Mouse (Mus musculus) right cerebral cortex, adult 2 months (tissue): Measurements from ENCODE around the gene Olfr683.
"Not testable (repeated sequence)": the region's sequence is repeated elsewhere in the genome, so short reads cannot be mapped to it uniquely, and the experiment has no call there.

Experiments
- DNase-seq, 2 experiments: peaks; one replicate each; pipeline ENCODE4 v3.0.0; 2021 to 2022; ENCODE audit warnings: low spot score in 2 of 2

Gene Olfr683

DNA sequence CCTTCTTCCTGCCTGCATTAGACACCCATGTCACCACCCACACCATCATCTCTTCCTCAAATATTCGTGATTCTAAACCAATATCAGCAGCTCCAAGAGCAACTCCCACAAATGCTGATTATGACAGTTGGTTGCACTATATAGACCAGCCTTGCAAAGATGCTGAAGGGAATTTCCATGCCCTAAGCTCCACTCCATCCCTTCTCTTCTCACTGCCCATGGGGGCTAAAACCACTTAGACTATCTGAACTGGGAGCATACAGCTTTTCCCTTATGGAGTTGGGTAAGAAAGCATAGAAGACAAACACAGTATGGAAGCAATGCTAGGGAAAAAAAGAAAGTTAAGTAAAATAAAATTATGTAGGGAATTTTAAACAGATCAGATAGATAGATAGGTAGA, at the start of gene Olfr683:
TSS of gene Olfr683 (minus strand) at position 101 of the 400 bp plus-strand sequence.
- no peak for DNase-seq

GRCm38 (mm10) chr7:105185912-105186311, 39.1 kb upstream of the Olfr683 start, which contains the start of gene Olfr685:
Olfr685 (minus strand) TSS chr7:105186012.
- no peak for DNase-seq

- DNase-seq: peak; percentile 36 to 56
Measured at GRCm38 (mm10) chr7:105170773-105171172, 24.0 kb upstream of the Olfr683 start.

DNA sequence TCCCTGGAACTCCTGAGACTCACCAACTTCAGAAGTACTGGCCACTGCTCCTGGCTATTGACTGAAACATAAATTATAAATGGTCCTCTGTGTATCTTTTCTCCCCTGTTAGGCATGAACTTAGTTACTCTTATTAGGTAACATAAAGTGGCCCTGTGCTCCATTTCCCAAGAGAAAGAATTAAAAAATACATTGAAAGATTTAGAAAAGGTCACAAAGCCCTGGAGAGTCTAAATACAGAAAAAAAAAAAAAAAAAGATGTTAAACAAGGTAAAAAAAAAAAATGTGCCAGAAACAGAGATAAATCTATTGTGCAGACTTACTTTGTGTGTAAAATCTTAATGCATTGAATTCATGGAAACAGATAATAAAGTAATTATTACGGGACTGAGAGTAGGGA, 16.7 kb upstream of the Olfr683 start, which contains the start of gene Olfr684:
TSS of gene Olfr684 (minus strand) at position 101 of the 400 bp plus-strand sequence.
- DNase-seq: no peak

GRCm38 (mm10) chr7:105141275-105141674, 5.5 kb downstream of the Olfr683 start:
- DNase-seq: no peak

DNA sequence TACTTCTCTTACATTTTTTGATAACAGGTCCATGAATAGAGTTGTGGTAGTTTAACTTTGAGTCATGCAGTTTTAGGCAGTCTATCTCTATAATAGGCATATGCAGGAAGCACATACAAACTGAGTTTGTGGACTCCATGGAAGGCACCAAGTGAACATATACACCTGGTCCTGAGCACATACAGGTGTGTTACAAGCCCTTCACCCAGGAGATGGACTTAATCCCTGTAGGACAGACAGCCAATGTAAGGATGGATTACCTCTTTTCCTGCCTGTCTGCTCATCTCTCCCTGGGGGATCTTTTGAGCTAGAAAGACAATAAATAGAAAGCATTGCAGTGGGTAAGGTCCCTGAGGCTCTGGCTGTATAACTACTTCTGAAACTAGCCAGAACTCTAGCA, 30.3 kb downstream of the Olfr683 start, which contains the start of gene Olfr681:
TSS of gene Olfr681 (plus strand) at position 301 of the 400 bp plus-strand sequence.
- DNase-seq: no peak

DNA sequence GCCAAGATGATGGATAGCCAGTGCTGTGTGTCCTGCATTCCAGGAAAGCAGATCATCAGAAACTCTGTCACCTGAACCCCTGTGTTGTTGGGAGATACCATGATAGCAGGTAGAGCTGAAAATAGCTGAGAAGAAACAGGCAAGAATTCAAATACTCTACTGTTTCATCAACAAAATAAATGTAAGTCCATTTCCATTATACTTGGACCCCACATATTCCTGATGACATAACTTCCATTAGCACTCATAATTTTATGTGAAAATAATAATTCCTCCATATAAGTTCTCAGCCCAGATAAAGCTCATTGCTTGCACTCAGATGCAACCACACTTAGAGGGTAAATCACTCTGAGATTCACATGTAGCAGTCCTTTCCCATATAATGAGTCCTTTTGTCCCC, 54.1 kb downstream of the Olfr683 start, which contains the start of gene Olfr680-ps1:
TSS of gene Olfr680-ps1 (minus strand) at position 101 of the 400 bp plus-strand sequence.
- not testable (repeated sequence) for DNase-seq
